Mouse (Mus musculus): ENCODE measurements around the gene Wfdc12. TPM values are rescaled to one million over a fixed set of nuclear protein-coding genes. Genes with fewer than 3 reads are reported as not detected.

Wfdc12 gene
- total RNA-seq (2021) (not detected), polyA plus RNA-seq (2012; rRNA removed) (not detected in 2 replicates)
- long read RNA-seq: 0 reads

DNA sequence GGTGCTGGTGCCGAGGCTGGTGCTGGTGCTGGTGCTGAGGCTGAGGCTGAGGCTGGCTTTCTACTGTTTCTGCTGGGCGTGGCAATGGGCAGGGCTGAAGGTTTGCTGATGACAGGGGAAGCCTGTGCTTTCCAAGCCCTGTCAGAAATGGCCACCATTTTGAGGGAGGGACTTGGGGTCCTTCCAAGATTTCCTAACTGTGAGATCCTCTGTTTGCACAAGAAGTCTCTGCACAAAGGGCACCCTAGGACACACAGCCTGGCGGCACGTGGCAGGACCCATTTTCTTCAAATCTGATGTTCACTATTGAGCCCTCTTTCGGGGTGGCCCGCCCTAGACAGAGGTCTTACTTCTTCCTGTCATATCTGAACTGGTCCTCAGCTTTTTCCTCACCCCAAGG, at the start of gene Wfdc12:
Gene Wfdc12, minus strand, starts transcription at position 33 of the 400 bp plus-strand sequence.
- intact Hi-C loops (cut with DNase I): no loop called here
- TF ChIP-seq CTCF (IDR thresholded peaks at IDR 0.05) (no peak), POLR2A (IDR thresholded peaks at IDR 0.05; ENCODE audit: insufficient read depth, low read depth, low read length) (no peak), EP300 (IDR thresholded peaks at IDR 0.05; ENCODE audit: insufficient read depth, low read depth, low read length) (no peak)
- H3K79me2 ChIP-seq (replicated peaks; ENCODE audit: control insufficient read depth, insufficient read depth, low read length): no peaks in the 10 kb centered on the region
- WGBS: 70% methylated on average over 6 of the region's 6 CpGs
- no peaks in the 10 kb centered on the region for H3K36me3 ChIP-seq (ENCODE audit: control insufficient read depth, insufficient read depth, low read length)
- H3K27ac ChIP-seq: no peak within 1 kb of the TSS
- H3K9ac ChIP-seq (ENCODE audit: low read depth, low read length): no peak within 1 kb of the TSS
- DNase-seq: no peak
- no peak within 1 kb of the TSS for H3K4me3 ChIP-seq
- no peaks in the 10 kb centered on the region for H3K4me1 ChIP-seq (ENCODE audit: control insufficient read depth, insufficient read depth, low read length)
- H3K27me3 ChIP-seq (ENCODE audit: control insufficient read depth, insufficient read depth, low read length): no peaks in the 10 kb centered on the region

- intact Hi-C loops (cut with DNase I): no loop called here
- WGBS: 80% methylated on average over 3 of the region's 3 CpGs
Observed at GRCm38 (mm10) chr2:164238366-164238765, 48.0 kb upstream of the Wfdc12 start, which contains the start of gene Svs2. TSS of gene Svs2 (minus strand) at chr2:164238466.

DNA sequence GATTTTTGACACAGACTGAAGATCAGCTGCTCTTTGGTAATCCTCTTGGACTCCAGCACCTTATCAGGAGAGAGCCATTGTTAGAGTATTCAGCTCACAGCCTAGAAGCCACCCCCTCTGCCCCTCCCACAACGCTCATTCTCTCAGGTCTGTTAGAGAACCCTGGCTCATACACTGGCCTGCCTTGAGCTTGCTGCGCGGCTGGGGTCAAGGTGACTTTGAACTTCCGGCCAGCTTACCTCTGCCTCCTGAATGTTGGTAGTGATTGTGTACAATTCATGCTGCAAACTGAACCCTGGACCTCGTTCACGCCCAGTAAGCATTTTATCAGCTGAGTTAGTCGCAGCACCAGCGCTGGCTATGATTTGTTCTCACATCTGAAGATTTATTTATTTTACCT, 42.3 kb upstream of the Wfdc12 start:
- no peak overlapping the region for H3K9ac ChIP-seq (ENCODE audit: low read depth, low read length)
- no peaks in the 10 kb centered on the region for H3K4me1 ChIP-seq (ENCODE audit: control insufficient read depth, insufficient read depth, low read length)
- no peaks in the 10 kb centered on the region for H3K27me3 ChIP-seq (ENCODE audit: control insufficient read depth, insufficient read depth, low read length)
- no peak overlapping the region for H3K27ac ChIP-seq
- no peak overlapping the region for H3K4me3 ChIP-seq
- no peaks in the 10 kb centered on the region for H3K36me3 ChIP-seq (ENCODE audit: control insufficient read depth, insufficient read depth, low read length)
- intact Hi-C loops (cut with DNase I): no loop called here
- WGBS: 80% methylated on average over 8 of the region's 8 CpGs
- DNase-seq: no peak
- TF ChIP-seq CTCF (IDR thresholded peaks at IDR 0.05) (no peak), EP300 (IDR thresholded peaks at IDR 0.05; ENCODE audit: insufficient read depth, low read depth, low read length) (no peak), POLR2A (IDR thresholded peaks at IDR 0.05; ENCODE audit: insufficient read depth, low read depth, low read length) (no peak)
- no peaks in the 10 kb centered on the region for H3K79me2 ChIP-seq (replicated peaks; ENCODE audit: control insufficient read depth, insufficient read depth, low read length)

More at GRCm38 (mm10) chr2:164238366-164238765, 48.0 kb upstream of the Wfdc12 start, which contains the start of gene Svs2:
- no peaks in the 10 kb centered on the region for H3K36me3 ChIP-seq (ENCODE audit: control insufficient read depth, insufficient read depth, low read length)
- H3K4me1 ChIP-seq (ENCODE audit: control insufficient read depth, insufficient read depth, low read length): no peaks in the 10 kb centered on the region; the same call in 1 of the 2 replicates
- no peaks in the 10 kb centered on the region; the same call in 1 of the 2 replicates for H3K27me3 ChIP-seq (ENCODE audit: control insufficient read depth, insufficient read depth, low read length)
- no peak within 1 kb of the TSS for H3K4me3 ChIP-seq
- H3K9ac ChIP-seq (ENCODE audit: low read depth, low read length): no peak within 1 kb of the TSS
- no peaks in the 10 kb centered on the region for H3K79me2 ChIP-seq (replicated peaks; ENCODE audit: control insufficient read depth, insufficient read depth, low read length)
- DNase-seq: no peak
- no peak for TF ChIP-seq CTCF (IDR thresholded peaks at IDR 0.05)
- TF ChIP-seq POLR2A (IDR thresholded peaks at IDR 0.05; ENCODE audit: insufficient read depth, low read depth, low read length): no peak
- TF ChIP-seq EP300 (IDR thresholded peaks at IDR 0.05; ENCODE audit: insufficient read depth, low read depth, low read length): no peak
- H3K27ac ChIP-seq: no peak within 1 kb of the TSS

DNA sequence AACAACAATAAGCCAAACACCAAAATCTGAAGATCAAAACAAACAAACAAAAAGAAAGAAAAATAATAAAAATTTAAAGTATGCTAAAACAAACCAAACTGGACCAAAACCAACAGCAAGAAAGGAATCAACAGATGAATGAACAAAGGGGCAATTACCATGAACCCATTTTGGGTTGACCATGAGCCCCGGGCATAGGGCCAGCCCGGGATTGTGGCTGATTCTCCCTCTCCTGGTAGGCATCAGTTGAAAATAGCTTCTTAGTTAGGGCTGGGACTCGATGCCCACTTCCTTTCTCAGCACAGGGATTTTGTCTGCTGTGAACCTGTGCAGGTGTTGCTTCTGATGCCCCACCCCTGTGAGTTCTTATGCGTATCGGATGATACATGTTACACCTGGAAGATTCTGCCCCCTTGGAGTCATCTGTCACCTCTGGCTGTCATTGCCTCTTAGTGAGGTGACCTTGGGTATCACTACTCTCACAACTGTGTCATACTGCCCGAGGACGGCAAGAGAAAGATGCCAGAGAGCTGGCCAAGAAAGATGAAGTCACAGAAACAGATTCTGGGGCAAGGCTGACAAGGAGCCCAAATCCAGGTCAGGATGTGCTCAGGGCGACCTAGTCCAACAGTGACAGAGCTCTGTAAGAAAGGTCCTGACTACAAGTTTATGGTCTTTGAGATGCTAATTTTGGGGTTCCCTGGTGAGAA, 38.1 kb upstream of the Wfdc12 start:
- WGBS: 67% methylated on average over 8 of the region's 8 CpGs
- Histone ChIP-seq H3K4me1 (ENCODE audit: control insufficient read depth, insufficient read depth, low read length) (no peaks in the 10 kb centered on the region), H3K27ac (no peak overlapping the region), H3K79me2 (replicated peaks; ENCODE audit: control insufficient read depth, insufficient read depth, low read length) (no peaks in the 10 kb centered on the region), H3K27me3 (ENCODE audit: control insufficient read depth, insufficient read depth, low read length) (no peaks in the 10 kb centered on the region), H3K4me3 (no peak overlapping the region), H3K9ac (ENCODE audit: low read depth, low read length) (no peak overlapping the region), H3K36me3 (ENCODE audit: control insufficient read depth, insufficient read depth, low read length) (no peaks in the 10 kb centered on the region)
- TF ChIP-seq EP300 (IDR thresholded peaks at IDR 0.05; ENCODE audit: insufficient read depth, low read depth, low read length) (no peak), POLR2A (IDR thresholded peaks at IDR 0.05; ENCODE audit: insufficient read depth, low read depth, low read length) (no peak), CTCF (IDR thresholded peaks at IDR 0.05) (no peak)
- intact Hi-C loops (cut with DNase I): no loop called here
- DNase-seq: no peak

DNA sequence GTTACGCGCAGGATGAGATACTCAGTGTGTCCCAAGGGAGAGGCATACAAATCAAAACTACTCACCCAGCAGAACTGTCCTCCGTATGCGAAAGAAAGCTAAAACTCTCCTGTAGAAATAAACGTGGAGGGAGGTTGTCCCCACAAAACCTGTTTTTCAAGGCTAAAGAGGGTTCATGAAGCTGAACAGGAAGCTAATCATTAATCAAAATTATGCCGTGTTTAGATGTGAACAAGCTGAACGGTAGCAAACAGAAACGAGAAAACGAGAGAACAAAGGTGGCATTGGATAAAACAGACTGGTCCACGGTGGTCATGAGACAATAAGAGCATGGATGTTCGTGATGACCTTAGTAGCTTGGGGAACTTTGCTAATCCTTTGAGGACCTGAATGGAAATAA, 31.1 kb upstream of the Wfdc12 start, which contains the start of gene Wfdc15b:
Gene Wfdc15b, minus strand, starts transcription at position 139 of the 400 bp plus-strand sequence.
- DNase-seq: no peak
- H3K4me3 ChIP-seq: no peak within 1 kb of the TSS
- no peak within 1 kb of the TSS for H3K27ac ChIP-seq
- no peaks in the 10 kb centered on the region for H3K27me3 ChIP-seq (ENCODE audit: control insufficient read depth, insufficient read depth, low read length)
- intact Hi-C loops (cut with DNase I): no loop called here
- H3K9ac ChIP-seq (ENCODE audit: low read depth, low read length): no peak within 1 kb of the TSS
- 79% methylated on average over 11 of the region's 11 CpGs for WGBS
- H3K79me2 ChIP-seq (replicated peaks; ENCODE audit: control insufficient read depth, insufficient read depth, low read length): no peaks in the 10 kb centered on the region
- H3K4me1 ChIP-seq (ENCODE audit: control insufficient read depth, insufficient read depth, low read length): no peaks in the 10 kb centered on the region
- no peak for TF ChIP-seq CTCF (IDR thresholded peaks at IDR 0.05)
- TF ChIP-seq EP300 (IDR thresholded peaks at IDR 0.05; ENCODE audit: insufficient read depth, low read depth, low read length): no peak
- TF ChIP-seq POLR2A (IDR thresholded peaks at IDR 0.05; ENCODE audit: insufficient read depth, low read depth, low read length): no peak
- H3K36me3 ChIP-seq (ENCODE audit: control insufficient read depth, insufficient read depth, low read length): no peaks in the 10 kb centered on the region

DNA sequence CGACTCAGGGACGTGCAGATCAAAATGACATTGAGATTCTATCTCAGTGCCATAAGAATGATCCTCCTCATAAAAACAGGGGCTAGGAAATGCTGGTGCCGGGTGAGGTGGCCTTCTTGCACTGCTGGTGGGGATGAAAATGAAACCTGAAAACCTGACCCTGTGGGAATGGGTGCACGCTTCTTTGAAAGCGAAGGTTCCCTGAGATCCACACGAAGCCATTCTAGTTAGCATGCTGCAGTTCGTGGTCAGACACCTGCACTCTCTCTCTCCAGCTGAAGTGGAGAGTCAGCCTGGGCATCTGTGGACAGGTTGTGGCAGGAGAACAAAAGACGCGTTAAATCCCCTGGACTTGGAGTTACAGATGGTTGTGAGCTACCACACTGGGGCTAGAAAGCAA, 28.9 kb upstream of the Wfdc12 start:
- WGBS: 83% methylated on average over 9 of the region's 9 CpGs
- TF ChIP-seq CTCF (IDR thresholded peaks at IDR 0.05) (no peak), EP300 (IDR thresholded peaks at IDR 0.05; ENCODE audit: insufficient read depth, low read depth, low read length) (no peak), POLR2A (IDR thresholded peaks at IDR 0.05; ENCODE audit: insufficient read depth, low read depth, low read length) (no peak)
- Histone ChIP-seq H3K36me3 (ENCODE audit: control insufficient read depth, insufficient read depth, low read length) (no peaks in the 10 kb centered on the region), H3K27ac (no peak overlapping the region), H3K4me1 (ENCODE audit: control insufficient read depth, insufficient read depth, low read length) (no peaks in the 10 kb centered on the region), H3K4me3 (no peak overlapping the region), H3K9ac (ENCODE audit: low read depth, low read length) (no peak overlapping the region), H3K27me3 (ENCODE audit: control insufficient read depth, insufficient read depth, low read length) (no peaks in the 10 kb centered on the region), H3K79me2 (replicated peaks; ENCODE audit: control insufficient read depth, insufficient read depth, low read length) (no peaks in the 10 kb centered on the region)
- intact Hi-C loops (cut with DNase I): no loop called here
- DNase-seq: no peak
